Mouse (Mus musculus): ENCODE results near the gene 2810408A11Rik. TPM values are rescaled to one million over a fixed set of nuclear protein-coding genes. Genes with fewer than 3 reads are reported as not detected.

Gene 2810408A11Rik
- 19.8 and 26.0 TPM in 2 replicates for polyA plus RNA-seq (2015; fragmentation: Nextera tagmentation; extraction: Ambion mirVana)

- peak; percentile 96 for DNase-seq (ENCODE audit: low spot score)
Measured at GRCm38 (mm10) chr11:69900471-69901405, at the start of gene 2810408A11Rik, which contains the start of gene Neurl4. Gene 2810408A11Rik, minus strand, starts transcription at chr11:69900987. Gene Neurl4, plus strand, starts transcription at chr11:69901072.

GRCm38 (mm10) chr11:69948763-69949150, 48.0 kb upstream of the 2810408A11Rik start:
- DNase-seq (ENCODE audit: low spot score), result peak; percentile 85

GRCm38 (mm10) chr11:69948066-69948762, 47.4 kb upstream of the 2810408A11Rik start, which contains the start of gene Slc2a4:
Gene Slc2a4, minus strand, starts transcription at chr11:69948188.
- peak; percentile 95 for DNase-seq (ENCODE audit: low spot score)

- no peak for DNase-seq (ENCODE audit: low spot score)
Measured at GRCm38 (mm10) chr11:69947337-69948065, 46.7 kb upstream of the 2810408A11Rik start.

GRCm38 (mm10) chr11:69945997-69946891, 45.5 kb upstream of the 2810408A11Rik start:
- DNase-seq (ENCODE audit: low spot score), result no peak

- DNase-seq (ENCODE audit: low spot score), result no peak
Measured at GRCm38 (mm10) chr11:69945216-69945615, 44.4 kb upstream of the 2810408A11Rik start.

- DNase-seq (ENCODE audit: low spot score), result no peak
Measured at GRCm38 (mm10) chr11:69940962-69941361, 40.2 kb upstream of the 2810408A11Rik start.

- DNase-seq (ENCODE audit: low spot score), result no peak
Measured at GRCm38 (mm10) chr11:69939731-69940130, 38.9 kb upstream of the 2810408A11Rik start.

GRCm38 (mm10) chr11:69939181-69939580, 38.4 kb upstream of the 2810408A11Rik start:
- DNase-seq (ENCODE audit: low spot score), result no peak

GRCm38 (mm10) chr11:69938401-69938979, 37.7 kb upstream of the 2810408A11Rik start:
- no peak for DNase-seq (ENCODE audit: low spot score)

GRCm38 (mm10) chr11:69937834-69938233, 37.0 kb upstream of the 2810408A11Rik start:
- no peak for DNase-seq (ENCODE audit: low spot score)

- no peak for DNase-seq (ENCODE audit: low spot score)
Measured at GRCm38 (mm10) chr11:69937385-69937784, 36.6 kb upstream of the 2810408A11Rik start.

GRCm38 (mm10) chr11:69936714-69937347, 36.0 kb upstream of the 2810408A11Rik start:
- no peak for DNase-seq (ENCODE audit: low spot score)

- DNase-seq (ENCODE audit: low spot score), result no peak
Measured at GRCm38 (mm10) chr11:69936156-69936555, 35.4 kb upstream of the 2810408A11Rik start.

GRCm38 (mm10) chr11:69935137-69935879, 34.5 kb upstream of the 2810408A11Rik start, which contains the start of gene Ybx2:
Gene Ybx2, plus strand, starts transcription at chr11:69935796.
- DNase-seq (ENCODE audit: low spot score), result peak; percentile 91

GRCm38 (mm10) chr11:69934681-69935080, 33.9 kb upstream of the 2810408A11Rik start:
- no peak for DNase-seq (ENCODE audit: low spot score)

GRCm38 (mm10) chr11:69934169-69934568, 33.4 kb upstream of the 2810408A11Rik start:
- DNase-seq (ENCODE audit: low spot score), result peak; percentile 89

- DNase-seq (ENCODE audit: low spot score), result no peak
Measured at GRCm38 (mm10) chr11:69933066-69933465, 32.3 kb upstream of the 2810408A11Rik start.
